Mouse (Mus musculus): ENCODE data around the gene Gm21915. TPM values are rescaled to one million over a fixed set of nuclear protein-coding genes. Genes with fewer than 3 reads are reported as not detected.

The Gm21915 gene
- total RNA-seq, 2 experiments from 2014 or later = not detected

DNA sequence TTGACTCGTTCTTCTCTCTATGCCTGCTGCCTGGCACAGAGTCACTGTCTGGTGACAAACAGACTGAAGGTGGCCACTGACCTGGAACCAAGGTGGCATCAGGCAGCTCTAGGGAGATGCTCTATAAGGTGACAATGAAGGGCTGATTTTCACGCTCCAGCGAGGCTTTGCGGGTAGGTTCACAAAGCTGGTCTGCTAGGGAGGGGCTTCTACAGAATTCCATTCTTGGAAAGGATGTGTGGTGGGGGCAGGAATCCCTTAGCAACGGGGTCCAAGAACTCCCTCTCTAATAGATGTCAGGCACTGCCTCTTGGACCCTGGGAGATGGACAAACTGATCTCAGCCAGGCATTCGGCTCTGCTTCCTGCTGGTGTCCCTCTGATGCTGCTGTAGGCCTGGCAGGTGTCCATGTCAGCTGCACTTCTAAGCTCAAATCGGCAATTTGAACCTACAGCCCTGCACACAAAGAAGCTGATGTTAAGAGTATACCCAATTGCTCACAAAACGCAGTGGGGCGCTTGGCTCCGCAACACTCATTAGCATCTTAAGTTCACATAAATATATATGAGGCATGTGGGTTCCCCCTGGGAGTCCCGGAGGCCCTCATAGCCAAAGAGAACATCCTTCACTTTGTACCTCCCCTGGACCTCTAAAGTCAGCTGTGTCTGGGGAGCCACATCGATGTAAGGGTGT is 38.2 kb downstream of the Gm21915 start:
- peak in 1 of 2 experiments; percentile 22 for DNase-seq (ENCODE audit: low spot score in 2 of 2)
- intact Hi-C loops (cut with DNase I) = no loop called here

DNA sequence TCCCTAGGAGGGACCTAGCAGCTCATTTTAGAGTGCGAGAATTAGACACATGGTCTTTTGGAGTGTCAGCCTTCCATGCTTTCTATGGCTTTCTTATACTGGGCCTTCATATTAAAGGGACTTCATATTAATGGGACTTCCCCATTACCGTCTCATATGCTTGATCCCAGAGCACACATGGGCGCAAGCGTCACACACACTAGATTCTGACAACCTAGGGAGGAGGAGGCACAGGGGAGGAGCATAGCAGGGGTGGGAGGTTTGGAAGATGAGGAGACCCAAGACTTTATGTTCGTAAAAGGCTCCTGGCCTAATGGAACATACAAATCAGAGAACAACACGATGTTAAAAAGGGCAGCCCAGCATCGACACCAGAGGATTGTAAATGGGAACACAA is 38.7 kb downstream of the Gm21915 start:
- no peak for DNase-seq (ENCODE audit: low spot score in 2 of 2)
- intact Hi-C loops (cut with DNase I) = no loop called here

DNA sequence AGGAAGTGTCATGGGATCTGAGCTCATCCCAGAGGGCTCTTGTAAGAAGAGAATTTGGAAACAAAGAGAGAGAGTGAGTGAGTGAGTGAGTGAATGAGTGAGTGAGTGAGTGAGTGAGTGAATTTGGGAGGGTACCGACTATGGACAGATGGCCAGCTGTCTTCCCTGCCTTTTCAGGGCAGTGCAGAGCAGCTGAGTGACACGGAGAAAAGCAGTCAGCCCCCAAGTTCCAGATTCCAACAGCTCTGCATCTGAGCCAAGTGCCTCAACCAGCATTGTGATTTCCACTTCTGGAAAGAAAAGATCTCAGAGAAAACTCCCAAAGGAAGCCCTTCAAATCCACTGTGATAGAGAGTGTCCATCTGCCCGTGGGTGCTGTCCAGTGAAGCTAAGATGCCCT is 39.2 kb downstream of the Gm21915 start:
- intact Hi-C loops (cut with DNase I) = no loop called here
- no peak for DNase-seq (ENCODE audit: low spot score in 2 of 2)

DNA sequence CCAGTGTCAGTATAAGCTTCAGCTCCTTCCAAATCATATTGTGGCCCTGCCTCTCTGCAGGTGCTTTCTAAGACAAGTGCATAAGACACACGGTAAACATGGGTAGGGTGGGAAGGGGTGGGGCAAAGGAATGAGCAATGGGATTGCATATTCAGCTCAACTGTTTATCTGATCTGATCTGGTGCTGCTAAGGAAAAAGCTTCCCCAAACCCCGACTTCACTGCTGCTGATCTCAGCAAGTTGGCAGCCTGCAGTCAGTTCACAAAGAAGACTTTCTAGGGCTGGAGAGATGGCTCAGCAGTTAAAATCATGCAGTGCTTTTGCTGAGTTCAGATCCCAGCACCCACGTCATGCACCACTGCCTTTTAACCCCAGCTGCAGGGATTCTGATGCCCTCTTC is 39.6 kb downstream of the Gm21915 start:
- no peak for DNase-seq (ENCODE audit: low spot score in 2 of 2)
- intact Hi-C loops (cut with DNase I) = no loop called here

DNA sequence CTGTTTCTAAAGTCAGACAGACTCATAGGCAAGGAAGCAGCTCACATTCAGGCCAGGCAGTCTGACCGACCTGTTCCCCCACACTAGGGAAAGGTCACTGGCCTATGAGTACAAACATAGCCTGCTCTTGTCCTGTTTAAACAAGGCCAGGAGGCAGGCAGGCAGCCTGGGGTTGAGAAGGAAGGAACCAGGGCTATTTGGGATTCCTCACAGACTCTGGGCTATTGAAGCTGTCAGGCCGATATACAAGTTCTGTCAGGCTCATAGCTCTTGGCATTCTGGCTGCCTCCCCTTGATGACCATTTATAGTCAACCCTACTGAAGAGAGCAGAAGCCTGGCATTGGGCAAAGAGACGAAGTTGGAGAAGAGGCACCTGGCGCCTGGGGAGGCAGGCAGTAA is 41.2 kb downstream of the Gm21915 start:
- intact Hi-C loops (cut with DNase I) = no loop called here
- no peak for DNase-seq (ENCODE audit: low spot score in 2 of 2)

DNA sequence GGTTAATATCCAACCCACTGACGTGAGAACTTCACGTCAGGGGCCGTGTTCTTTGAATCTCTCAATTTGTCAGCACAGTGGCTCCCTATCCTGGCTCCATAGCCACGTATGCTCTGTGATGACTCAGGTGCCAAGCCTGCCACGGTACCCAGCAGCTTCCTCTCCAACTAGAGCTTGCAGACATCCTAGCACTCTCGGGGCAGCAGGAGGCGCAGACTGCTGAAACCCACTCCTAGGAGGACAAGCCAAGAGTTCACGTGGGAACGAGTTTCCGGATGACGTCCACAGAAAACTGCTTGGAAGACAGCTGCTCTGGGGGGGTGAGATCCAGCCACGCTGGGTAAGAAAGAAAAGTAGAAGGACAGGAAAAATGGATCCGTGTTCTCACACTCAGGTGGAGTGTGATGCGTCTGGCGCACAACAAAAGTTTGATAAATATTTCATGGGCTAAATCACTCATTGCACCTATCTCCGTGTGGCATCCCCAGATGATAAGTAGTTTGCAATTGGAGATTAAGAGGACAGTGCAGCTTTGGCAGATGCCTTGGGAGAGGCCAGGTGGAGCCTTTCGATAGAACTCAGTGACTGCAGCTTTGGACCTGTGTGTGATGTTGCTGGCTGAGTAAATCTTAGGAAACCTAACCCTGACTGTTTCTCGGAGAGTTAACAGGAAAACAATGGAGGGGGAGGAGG is 46.9 kb downstream of the Gm21915 start:
- peak; percentile 26 to 67 for DNase-seq (ENCODE audit: low spot score in 2 of 2)
- intact Hi-C loops (cut with DNase I) = no loop called here

DNA sequence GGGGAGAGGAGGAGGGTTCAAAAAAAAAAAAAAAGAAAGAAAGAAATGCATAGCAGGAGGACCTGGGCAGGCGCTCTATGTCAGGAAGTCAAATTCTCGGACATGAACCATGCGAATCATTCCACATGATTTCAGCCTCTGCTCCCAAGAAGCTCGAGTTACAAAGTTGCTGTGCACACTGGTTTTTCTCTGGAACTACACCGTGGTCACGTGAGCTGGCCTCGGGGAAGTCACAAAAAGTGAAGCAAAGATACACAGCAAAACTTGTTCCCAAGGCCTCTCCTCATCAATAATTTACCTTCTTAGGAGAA is 47.4 kb downstream of the Gm21915 start:
- no peak for DNase-seq (ENCODE audit: low spot score in 2 of 2)
- intact Hi-C loops (cut with DNase I) = no loop called here

Other genes with a start within 250 kb of the Gm21915 start
- gene Gramd1b, start 139.2 kb upstream of the Gm21915 start, total RNA-seq (2021) = 100 to 1,000 TPM; 155 to 181 TPM
- gene Clmp, start 15.3 kb downstream of the Gm21915 start, total RNA-seq (2021) = 10 to 100 TPM; 29.8 to 30.2 TPM
- 1,000 to 10,000 TPM; 2,189 to 2,356 TPM for gene Hspa8, start 130.4 kb downstream of the Gm21915 start, total RNA-seq (2021)
- not detected for gene Bsx, start 203.5 kb downstream of the Gm21915 start, total RNA-seq (2021)

Data from left cerebral cortex, postnatal 14 days (tissue).